Mouse (Mus musculus): ENCODE results near the gene Styx. TPM values are rescaled to one million over a fixed set of nuclear protein-coding genes. Genes with fewer than 3 reads are reported as not detected.

Styx gene
- 100 to 1,000 TPM in 1 of 4 experiments, 10 to 100 TPM in 3; 78.0 to 102 (median 92.9) TPM for total RNA-seq (2022)

GRCm38 (mm10) chr14:45350931-45351859, at the start of gene Styx:
Gene Styx, plus strand, starts transcription at chr14:45351093.
- DNase-seq (ENCODE audit: low spot score in 2 of 2), result peak; percentile 93 to 94

DNA sequence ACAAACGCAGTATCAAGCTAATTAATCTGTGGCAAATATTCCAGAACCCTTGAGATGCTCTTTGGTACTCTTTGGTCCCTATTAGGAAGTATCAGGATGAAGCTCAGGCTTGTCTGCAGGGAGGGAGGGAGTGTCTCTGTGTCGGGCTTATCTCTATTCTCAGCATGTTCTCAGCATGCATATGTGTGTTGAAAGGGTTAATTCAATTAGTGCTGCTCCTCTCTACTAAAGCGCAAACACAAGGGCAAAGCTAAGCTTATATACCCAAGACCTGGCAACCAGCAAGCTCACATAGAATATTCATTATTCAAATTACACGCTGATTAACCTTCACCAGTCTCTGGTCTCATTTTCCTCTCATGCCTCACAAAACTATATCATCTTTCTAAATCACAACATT, 47.0 kb upstream of the Styx start:
- no peak for DNase-seq (ENCODE audit: low spot score in 2 of 2)

DNA sequence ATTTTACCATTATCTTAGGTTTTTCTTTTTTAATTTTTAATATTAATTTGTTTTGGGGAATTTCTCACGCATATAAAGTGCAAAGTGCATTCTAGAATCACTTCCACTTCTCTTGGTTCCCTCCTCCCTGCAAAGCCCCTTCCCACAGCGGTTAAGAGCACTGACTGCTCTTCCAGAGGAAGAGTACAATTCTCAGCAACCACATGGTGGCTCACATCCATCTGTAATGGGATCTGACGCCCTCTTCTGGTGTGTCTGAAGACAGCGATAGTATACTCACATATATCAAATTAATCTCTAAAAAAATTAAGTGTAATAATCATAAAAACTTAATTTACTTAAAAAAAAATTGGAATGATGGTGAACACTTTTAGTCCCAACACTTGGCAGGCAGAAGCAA, 46.5 kb upstream of the Styx start:
- no peak for DNase-seq (ENCODE audit: low spot score in 2 of 2)

GRCm38 (mm10) chr14:45305852-45306251, 45.0 kb upstream of the Styx start:
- no peak for DNase-seq (ENCODE audit: low spot score in 2 of 2)

- DNase-seq (ENCODE audit: low spot score in 2 of 2), result no peak
Measured at GRCm38 (mm10) chr14:45307630-45308328, 43.1 kb upstream of the Styx start.

- DNase-seq (ENCODE audit: low spot score in 2 of 2), result no peak
Measured at GRCm38 (mm10) chr14:45309646-45310045, 41.2 kb upstream of the Styx start.

GRCm38 (mm10) chr14:45310101-45310500, 40.8 kb upstream of the Styx start:
- DNase-seq (ENCODE audit: low spot score in 2 of 2), result no peak

DNA sequence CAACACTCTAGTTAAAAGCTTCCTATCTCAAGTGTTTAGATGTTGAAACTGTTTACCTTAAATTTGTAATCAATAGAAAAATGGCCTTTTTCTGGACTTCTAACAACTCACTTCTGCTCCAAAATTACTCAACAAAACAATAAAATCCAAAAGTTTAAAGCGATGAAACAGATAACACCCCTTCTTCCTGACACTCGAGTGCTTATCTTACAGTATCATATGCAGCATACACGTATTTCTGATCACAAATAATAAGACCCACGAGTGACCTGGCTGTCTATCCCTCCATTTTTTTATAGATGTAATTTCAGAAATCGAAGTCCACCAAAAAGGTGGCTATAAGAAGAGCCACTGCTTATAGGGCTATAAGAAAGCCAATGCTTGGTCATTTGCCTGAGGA, 34.0 kb upstream of the Styx start:
- DNase-seq (ENCODE audit: low spot score in 2 of 2), result no peak

DNA sequence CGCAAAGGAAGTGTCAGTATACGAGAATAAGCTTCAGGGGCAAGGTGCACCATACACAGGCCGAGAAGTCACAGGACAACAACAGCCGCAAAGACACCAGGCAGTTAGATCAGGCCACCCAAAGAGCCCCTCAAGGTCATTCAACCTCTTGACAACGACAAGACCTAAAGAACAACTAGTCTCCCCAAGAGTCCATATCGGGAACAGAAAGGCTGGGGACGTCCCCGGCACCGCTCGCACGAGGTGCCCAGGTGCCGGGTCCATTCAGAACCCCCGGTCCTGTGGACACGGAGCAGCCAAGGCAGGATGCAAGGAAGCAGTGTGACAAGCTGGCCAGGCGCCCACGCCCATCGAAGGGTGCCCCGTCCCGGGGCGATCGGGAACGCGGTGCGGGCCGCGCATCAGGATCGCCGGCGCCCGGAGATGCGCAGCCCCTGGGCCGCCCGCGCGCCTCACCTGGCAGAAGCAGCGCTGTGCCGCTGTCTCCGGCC, 32.9 kb upstream of the Styx start:
- no peak for DNase-seq (ENCODE audit: low spot score in 2 of 2)

DNA sequence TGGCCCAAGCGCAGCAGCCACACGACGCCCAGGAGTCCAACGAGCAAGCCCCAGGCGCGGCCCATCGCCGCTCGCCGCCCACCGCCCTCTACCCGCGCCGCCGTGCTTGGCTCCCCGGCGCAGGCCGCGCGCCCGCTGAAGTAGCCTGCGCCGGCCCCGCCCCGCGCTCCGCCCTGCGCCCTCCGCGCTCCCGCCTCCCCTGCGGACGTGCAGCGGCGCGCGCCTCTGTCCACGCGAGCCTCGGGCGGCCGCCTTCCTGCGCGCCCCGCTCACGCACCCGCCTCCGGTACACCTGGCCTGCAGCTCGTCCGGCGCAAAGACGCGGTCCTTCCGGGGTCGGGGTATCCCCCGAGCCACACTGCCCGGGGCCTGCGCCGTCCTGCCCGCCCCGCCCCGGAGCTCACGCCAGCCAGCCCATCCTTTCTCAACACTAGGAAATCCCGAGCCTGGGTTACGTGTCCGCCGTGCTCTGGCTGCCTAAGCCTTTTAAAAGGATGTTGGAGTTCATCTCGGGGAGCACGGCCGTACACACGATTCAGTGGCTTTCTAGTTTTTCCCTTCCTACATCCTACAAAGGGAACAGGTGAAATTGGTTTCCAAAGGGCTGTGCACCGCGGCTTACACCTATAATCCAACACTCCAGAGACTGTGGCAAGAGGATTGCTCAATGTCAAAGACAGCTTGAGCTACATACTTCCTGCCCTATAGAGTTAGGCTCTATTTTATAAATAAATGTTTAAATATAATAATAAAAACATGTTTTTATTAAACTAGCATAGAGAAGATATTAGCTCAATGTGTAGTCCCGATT, 32.3 kb upstream of the Styx start, which contains the start of gene Ero1l:
Ero1l (minus strand) TSS at position 346 of the 811 bp plus-strand sequence.
- peak; percentile 65 to 74 for DNase-seq (ENCODE audit: low spot score in 2 of 2)

- no peak for DNase-seq (ENCODE audit: low spot score in 2 of 2)
Measured at GRCm38 (mm10) chr14:45319237-45319610, 31.7 kb upstream of the Styx start.

DNA sequence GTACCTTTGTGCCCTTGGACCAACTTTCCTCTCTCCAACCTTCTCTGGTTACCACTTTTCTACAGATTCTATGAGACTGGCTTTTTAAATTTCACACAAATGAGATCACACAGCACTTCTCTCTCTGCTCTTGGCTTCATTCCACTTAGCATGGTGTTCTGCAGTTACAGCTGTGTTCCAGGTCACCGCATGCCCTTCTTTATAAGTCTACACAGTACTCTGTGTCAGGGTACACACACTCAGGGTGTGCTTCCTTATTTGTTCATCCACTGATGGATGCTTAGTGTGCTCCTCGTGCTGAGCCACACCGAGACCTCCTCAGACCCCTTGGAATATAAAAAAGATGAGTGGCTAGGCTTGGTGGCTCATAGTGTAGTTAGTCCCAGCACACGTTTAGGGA, 30.8 kb upstream of the Styx start:
- DNase-seq (ENCODE audit: low spot score in 2 of 2), result no peak

GRCm38 (mm10) chr14:45321067-45321466, 29.8 kb upstream of the Styx start:
- no peak for DNase-seq (ENCODE audit: low spot score in 2 of 2)

DNA sequence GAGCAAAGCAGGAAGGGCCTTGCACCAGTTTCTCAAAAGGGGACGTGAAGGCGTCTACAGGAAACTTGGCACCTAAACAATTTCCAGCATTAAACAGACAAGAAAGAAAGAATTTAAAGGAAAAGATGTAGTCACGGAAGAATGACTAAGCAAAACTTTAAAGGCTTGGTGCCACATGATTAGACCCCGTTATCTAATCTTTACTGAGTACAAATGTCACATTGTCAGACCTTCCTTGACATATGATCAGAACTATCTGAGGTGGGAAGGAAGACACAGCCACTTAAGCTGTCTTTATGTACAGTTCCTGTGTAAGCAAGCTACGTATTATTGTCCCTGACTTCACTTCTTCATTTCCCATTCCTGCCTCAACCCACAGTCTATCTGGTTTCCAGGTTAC, 29.3 kb upstream of the Styx start:
- DNase-seq (ENCODE audit: low spot score in 2 of 2), result no peak

DNA sequence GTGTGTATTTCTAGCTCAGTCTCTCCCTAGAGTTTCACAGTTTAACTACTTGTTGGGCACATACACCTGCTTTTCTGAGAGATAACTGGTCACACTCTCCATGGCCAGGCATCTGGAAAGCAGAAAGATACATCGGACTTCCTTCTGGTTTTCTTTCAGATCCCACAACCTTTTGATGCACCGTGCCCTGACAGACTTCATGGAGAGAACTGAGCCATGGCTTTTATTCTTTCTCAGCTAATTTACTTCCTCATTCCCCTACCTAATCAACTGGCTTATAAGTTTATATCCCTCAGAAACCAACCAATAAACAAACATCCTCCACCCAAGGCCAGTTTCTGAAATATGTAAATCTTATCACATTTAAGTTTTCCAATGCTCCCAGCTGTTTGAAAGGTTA, 28.4 kb upstream of the Styx start:
- DNase-seq (ENCODE audit: low spot score in 2 of 2), result no peak

DNA sequence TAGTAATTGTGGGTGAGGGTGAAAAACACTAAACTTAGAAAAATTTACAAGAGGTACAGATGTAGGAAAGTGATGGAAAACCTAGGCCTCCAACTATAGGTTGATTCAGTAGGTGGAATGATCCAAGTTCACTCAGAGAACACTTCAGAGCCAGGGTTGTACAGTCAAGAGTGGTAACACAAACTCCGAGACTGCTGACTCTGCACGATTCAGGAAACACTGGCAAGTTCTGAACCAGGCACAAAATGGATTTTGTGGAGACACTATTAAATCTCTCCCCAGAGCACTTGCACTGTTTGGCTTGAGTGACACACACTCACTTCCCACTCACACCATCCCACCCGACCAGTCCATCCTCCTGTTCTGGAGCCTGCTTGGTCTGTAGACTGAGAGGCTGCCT, 27.6 kb upstream of the Styx start:
- no peak for DNase-seq (ENCODE audit: low spot score in 2 of 2)

- DNase-seq (ENCODE audit: low spot score in 2 of 2), result no peak
Measured at GRCm38 (mm10) chr14:45325471-45325870, 25.4 kb upstream of the Styx start.

DNA sequence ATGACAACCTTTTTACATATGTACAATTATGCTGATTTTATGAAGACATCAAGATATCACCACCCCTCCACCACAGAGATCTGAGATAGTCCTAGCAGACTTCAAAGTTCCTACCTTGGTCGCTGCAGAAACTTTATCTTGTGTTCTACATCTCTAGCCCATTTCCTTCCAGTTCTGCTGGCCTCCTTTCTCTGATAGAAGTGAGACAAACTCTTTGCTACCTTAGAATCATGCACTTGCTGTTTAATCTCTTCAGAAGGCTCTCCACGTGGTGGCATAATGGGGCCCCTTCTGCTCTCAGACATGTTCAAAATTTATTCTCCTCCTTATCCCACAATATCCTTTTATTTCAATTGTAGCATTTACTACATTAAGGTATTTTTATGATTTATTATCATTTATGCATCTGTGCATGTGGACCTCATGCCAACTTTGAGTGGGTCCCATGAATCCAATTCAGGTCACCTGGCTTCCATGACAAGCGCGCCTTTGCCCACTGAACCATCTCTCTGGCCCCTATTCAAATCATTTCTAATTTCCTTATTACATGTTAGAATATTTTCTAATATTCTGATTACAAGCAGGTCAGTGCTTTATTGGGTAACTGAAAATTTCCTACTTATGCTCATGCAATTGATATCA, 22.7 kb upstream of the Styx start:
- DNase-seq (ENCODE audit: low spot score in 2 of 2), result no peak

DNA sequence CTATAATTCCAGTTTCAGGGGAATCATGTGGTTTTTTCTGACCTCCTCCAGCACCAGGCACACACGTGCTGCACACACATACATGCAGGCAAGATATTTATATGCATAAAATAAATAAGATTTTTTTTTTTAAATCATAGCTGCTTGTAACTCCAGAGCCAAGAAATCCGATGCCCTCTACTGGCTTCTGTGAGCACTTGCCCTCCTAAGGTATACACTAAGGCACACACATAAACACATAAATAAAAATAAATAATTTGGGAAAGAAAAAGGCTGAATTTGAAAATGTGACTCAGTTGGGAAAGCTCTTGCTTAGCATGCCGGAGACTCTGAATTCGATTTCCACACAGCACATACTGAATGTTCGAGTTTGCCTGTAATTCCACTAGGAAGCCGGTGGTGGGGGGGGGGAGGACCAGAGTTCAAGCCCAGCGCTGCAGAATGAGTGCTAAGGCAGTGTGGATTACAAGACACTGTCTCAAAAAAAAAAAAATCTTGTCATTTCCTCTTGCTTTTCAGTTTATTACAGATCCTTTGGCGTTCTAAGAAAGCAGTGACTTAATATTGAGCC, 21.8 kb upstream of the Styx start:
- DNase-seq (ENCODE audit: low spot score in 2 of 2), result no peak

- peak; percentile 79 to 88 for DNase-seq (ENCODE audit: low spot score in 2 of 2)
Measured at GRCm38 (mm10) chr14:45329589-45330181, 21.2 kb upstream of the Styx start, which contains the start of gene Psmc6. Gene Psmc6, plus strand, starts transcription at chr14:45329788.

All from gastrocnemius, adult 8-10 months (tissue).